Comparison of ENCODE assay signal across 9 mouse cellular contexts in genomic region chr13:54192021-54192481, GRCm38 (mm10). TPM values are rescaled to one million over a fixed set of nuclear protein-coding genes. Genes with fewer than 3 reads are reported as not detected.
DNase-seq lines count a peak whose midpoint lies in the region; ATAC-seq and TF ChIP-seq lines count a peak whose summit lies in the region.
"Had no signal": no experiment of that assay in that cellular context is flagged by ENCODE, and none has a peak within 500 bp of the region (broad histone marks: within the 10 kb centered on the region; RNA-seq: fewer than 3 reads in every experiment).

TSS of gene Hrh2 (plus strand) at chr13:54192129.

- no peak for TF ChIP-seq CTCF in left cerebral cortex, adult 2 months (IDR thresholded peaks at IDR 0.05)
- TF ChIP-seq CTCF in brain, embryonic 14.5 days (IDR thresholded peaks at IDR 0.05; ENCODE audit: borderline replicate concordance, extremely low read depth, insufficient read depth, insufficient read length) = no peak

- intact Hi-C loops in left cerebral cortex, adult 2 months (cut with DNase I) = no loop called here

- no peak for TF ChIP-seq POLR2A in brain, embryonic 14.5 days (IDR thresholded peaks at IDR 0.05; ENCODE audit: borderline replicate concordance, extremely low read depth, insufficient read depth, insufficient read length, poor library complexity, severe bottlenecking)

- peaks cover 4% of the 10 kb centered on the region; the same call in 1 of the 2 replicates for H3K4me1 ChIP-seq in heart, embryonic 16.5 days (ENCODE audit: control insufficient read depth, insufficient read depth, low read length)
- H3K4me1 ChIP-seq in liver, embryonic 13.5 days (replicated peaks) = no peaks in the 10 kb centered on the region

- peaks cover 19% of the 10 kb centered on the region for H3K27me3 ChIP-seq in heart, embryonic 16.5 days (ENCODE audit: control insufficient read depth, insufficient read depth, low read length)
- peaks cover 10% of the 10 kb centered on the region for H3K27me3 ChIP-seq in liver, embryonic 13.5 days
- H3K27me3 ChIP-seq in splenic B cell, adult 2 months (ENCODE audit: control insufficient read depth, insufficient read depth, low read length, poor library complexity, severe bottlenecking) = no peaks in the 10 kb centered on the region

- no peak for ATAC-seq in heart, embryonic 16.5 days (replicated peaks; ENCODE audit: extremely low read depth, insufficient read depth, low FRiP score)
- no peak for ATAC-seq in liver, embryonic 13.5 days (ENCODE audit: low read depth)

- H3K4me3 ChIP-seq in left cerebral cortex, adult 2 months = peak within 1 kb of the TSS; percentile 76
- H3K4me3 ChIP-seq in heart, embryonic 16.5 days (ENCODE audit: low read length) = peak within 1 kb of the TSS; percentile 31
- peak within 1 kb of the TSS; percentile 14; the same call in 1 of the 2 replicates for H3K4me3 ChIP-seq in liver, embryonic 13.5 days (replicated peaks)
- H3K4me3 ChIP-seq: erythroblast, embryonic 14.5 days had no signal

- no peaks in the 10 kb centered on the region for H3K9me3 ChIP-seq in heart, embryonic 16.5 days (replicated peaks; ENCODE audit: control insufficient read depth, low read length)
- H3K9me3 ChIP-seq in liver, embryonic 13.5 days (replicated peaks) = no peaks in the 10 kb centered on the region

- no peak within 1 kb of the TSS for H3K9ac ChIP-seq in heart, embryonic 16.5 days (ENCODE audit: low read length)
- H3K9ac ChIP-seq in liver, embryonic 13.5 days = no peak within 1 kb of the TSS

- no peaks in the 10 kb centered on the region for H3K36me3 ChIP-seq in heart, embryonic 16.5 days (ENCODE audit: control insufficient read depth, insufficient read depth)
- no peaks in the 10 kb centered on the region for H3K36me3 ChIP-seq in liver, embryonic 13.5 days
- no peaks in the 10 kb centered on the region for H3K36me3 ChIP-seq in splenic B cell, adult 2 months (ENCODE audit: control insufficient read depth, insufficient read depth, low read length, poor library complexity, severe bottlenecking)

- WGBS in heart, embryonic 16.5 days = 2% methylated on average over 30 of the region's 31 CpGs
- 1% methylated on average over 31 of the region's 31 CpGs for WGBS in liver, embryonic 13.5 days (ENCODE audit: insufficient replicate concordance)

- peak within 1 kb of the TSS; percentile 61 for H3K4me2 ChIP-seq in heart, embryonic 16.5 days (ENCODE audit: low read depth, low read length)
- peak within 1 kb of the TSS; percentile 33 for H3K4me2 ChIP-seq in liver, embryonic 13.5 days

- peak within 1 kb of the TSS; percentile 97 for H3K27ac ChIP-seq in left cerebral cortex, adult 2 months
- H3K27ac ChIP-seq in heart, embryonic 16.5 days (ENCODE audit: low read length) = no peak within 1 kb of the TSS
- no peak within 1 kb of the TSS for H3K27ac ChIP-seq in liver, embryonic 13.5 days

- DNase-seq in left cerebral cortex, adult 2 months (ENCODE audit: extremely low spot score in 1 of 2, low spot score in 2 of 2) = peak; percentile 56 to 71
- no peak for DNase-seq in left cerebral cortex, adult 9 months (ENCODE audit: low spot score in 2 of 2)
- DNase-seq in brain, embryonic 14.5 days (ENCODE audit: low read depth) = peak; percentile 36
- no peak for DNase-seq in liver, embryonic 13.5 days
- DNase-seq in splenic B cell, adult 2 months (ENCODE audit: low read depth, low spot score) = peak; percentile 33
- DNase-seq in ovary, postnatal 14 days (ENCODE audit: low spot score) = no peak
- no peak for DNase-seq in cerebellum, adult 11 months

RNA-seq across cellular contexts. Expression of gene Hrh2, which starts in this region (rescaled TPM):
- 10 to 100 TPM; 14.6 to 17.5 TPM for total RNA-seq in left cerebral cortex, adult 2 months (2021)
- 0.96 and 1.0 TPM in 2 replicates for polyA plus RNA-seq in brain, embryonic 14.5 days (2012; rRNA removed)
- 0.09 and 0.12 TPM in 2 replicates for polyA plus RNA-seq in heart, embryonic 16.5 days (2015; fragmentation: Nextera tagmentation; extraction: Ambion mirVana)
- polyA plus RNA-seq in liver, embryonic 13.5 days (2015; fragmentation: Nextera tagmentation; extraction: Ambion mirVana) = 0.07 TPM in 1 of 2 replicates, not detected in the other
- polyA plus RNA-seq: erythroblast, embryonic 14.5 days had no signal

Comparison
In these comparisons a context has a peak if more than half of its experiments do, and no peak if none do; other contexts are left out.
1. DNase-seq: peak in left cerebral cortex, adult 2 months (2 of 2), brain, embryonic 14.5 days (single experiment) and splenic B cell, adult 2 months (single experiment); none in left cerebral cortex, adult 9 months (0 of 2), liver, embryonic 13.5 days (single experiment), ovary, postnatal 14 days (single experiment) and cerebellum, adult 11 months (single experiment).
2. H3K4me3 ChIP-seq: peak in every context shown above with its lines; median percentile 76 in left cerebral cortex, adult 2 months; 31 in heart, embryonic 16.5 days; 14 in liver, embryonic 13.5 days.